Mouse (Mus musculus): ENCODE results near the gene Adamtsl4.

GRCm38 (mm10) chr3:95674812-95675211, 12.9 kb downstream of the Adamtsl4 start:
- TF ChIP-seq CTCF (IDR thresholded peaks at IDR 0.05; ENCODE audit: extremely low read depth, insufficient read depth, insufficient read length, insufficient replicate concordance) (no peak), POLR2A (IDR thresholded peaks at IDR 0.05; ENCODE audit: low read depth, low read length) (no peak)

All from spleen, adult 2 months (tissue).